Mouse (Mus musculus): ENCODE measurements around the gene Tshb. TPM values are rescaled to one million over a fixed set of nuclear protein-coding genes. Genes with fewer than 3 reads are reported as not detected.

Tshb gene
- polyA plus RNA-seq, 1 experiment from 2014 or later, result 0.11 TPM

DNA sequence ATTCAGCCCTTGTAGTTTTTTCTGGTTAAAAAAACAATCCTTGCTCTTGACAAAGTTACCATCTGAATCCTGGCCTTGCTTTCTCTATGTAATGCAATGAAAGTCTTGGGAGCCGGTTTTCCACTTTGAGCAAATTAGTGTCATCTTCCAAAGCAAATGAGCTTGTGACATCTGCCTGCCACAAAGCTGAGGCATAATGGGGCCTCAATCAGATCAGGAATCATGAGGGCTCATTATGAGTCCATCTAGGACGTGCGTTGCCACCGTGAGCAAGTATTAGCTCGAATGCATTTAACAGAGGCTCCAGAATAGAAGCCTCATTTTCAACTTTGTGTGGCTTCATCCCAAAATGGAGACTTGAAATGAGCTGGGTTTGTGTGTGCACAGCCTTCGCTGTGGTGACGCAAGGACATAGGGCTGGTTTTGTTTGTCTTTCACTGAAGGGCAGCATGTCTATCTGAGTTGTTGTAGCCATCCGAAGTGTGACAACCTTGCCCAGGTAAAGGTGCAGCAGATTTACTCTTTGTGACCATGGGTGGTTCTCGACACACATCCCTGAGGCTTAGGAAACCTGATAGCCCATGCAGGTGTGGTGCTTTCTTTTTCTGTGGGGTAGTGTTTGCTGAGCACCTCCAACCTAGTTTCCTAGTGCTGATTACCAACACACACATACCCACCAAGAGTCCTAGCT, 38.6 kb downstream of the Tshb start:
- Histone ChIP-seq H3K9me3 (ENCODE audit: control insufficient read depth, low read length) (no peaks in the 10 kb centered on the region), H3K27ac (ENCODE audit: low read depth, low read length) (no peak overlapping the region; the same call in 1 of the 2 replicates), H3K4me3 (ENCODE audit: low read depth, low read length) (no peak overlapping the region), H3K4me2 (no peak overlapping the region), H3K9ac (ENCODE audit: low read depth, low read length) (no peak overlapping the region), H3K4me1 (replicated peaks; ENCODE audit: control insufficient read depth, insufficient read depth, low read length) (no peaks in the 10 kb centered on the region), H3K36me3 (ENCODE audit: control insufficient read depth, insufficient read depth, low read length) (no peaks in the 10 kb centered on the region), H3K27me3 (replicated peaks; ENCODE audit: control insufficient read depth, insufficient read depth, low read length) (no peaks in the 10 kb centered on the region)
- no peak for ATAC-seq (replicated peaks; ENCODE audit: low FRiP score)
- 80% methylated on average over 9 of the region's 9 CpGs for WGBS
- no peak for DNase-seq (ENCODE audit: low spot score)

DNA sequence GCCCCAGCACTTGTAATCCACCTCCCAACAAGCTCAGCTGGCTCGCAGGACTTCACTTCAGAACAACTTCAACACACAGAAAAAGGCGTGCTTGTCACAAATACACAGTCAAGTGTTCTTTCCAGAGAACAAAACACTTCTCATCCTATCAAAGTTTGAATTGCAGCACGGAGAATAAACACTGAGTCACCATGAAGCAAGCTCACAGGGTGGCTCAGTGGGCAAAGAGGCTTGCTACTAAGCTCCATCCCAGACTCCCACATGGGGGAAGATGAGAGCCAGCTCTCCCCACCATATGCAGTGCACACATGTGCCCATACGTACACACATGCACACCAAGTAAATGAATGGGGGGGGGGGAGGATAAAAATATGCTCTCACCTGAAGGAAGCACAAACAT, 39.3 kb downstream of the Tshb start:
- H3K36me3 ChIP-seq (ENCODE audit: control insufficient read depth, insufficient read depth, low read length), result no peaks in the 10 kb centered on the region
- no peak overlapping the region for H3K27ac ChIP-seq (ENCODE audit: low read depth, low read length)
- H3K4me3 ChIP-seq (ENCODE audit: low read depth, low read length), result no peak overlapping the region
- no peak for ATAC-seq (replicated peaks; ENCODE audit: low FRiP score)
- H3K27me3 ChIP-seq (replicated peaks; ENCODE audit: control insufficient read depth, insufficient read depth, low read length), result no peaks in the 10 kb centered on the region
- DNase-seq (ENCODE audit: low spot score), result no peak
- H3K4me2 ChIP-seq, result no peak overlapping the region
- no peaks in the 10 kb centered on the region; the same call in 1 of the 2 replicates for H3K4me1 ChIP-seq (replicated peaks; ENCODE audit: control insufficient read depth, insufficient read depth, low read length)
- 61% methylated on average over 4 of the region's 4 CpGs for WGBS
- no peak overlapping the region for H3K9ac ChIP-seq (ENCODE audit: low read depth, low read length)
- no peaks in the 10 kb centered on the region for H3K9me3 ChIP-seq (ENCODE audit: control insufficient read depth, low read length)

DNA sequence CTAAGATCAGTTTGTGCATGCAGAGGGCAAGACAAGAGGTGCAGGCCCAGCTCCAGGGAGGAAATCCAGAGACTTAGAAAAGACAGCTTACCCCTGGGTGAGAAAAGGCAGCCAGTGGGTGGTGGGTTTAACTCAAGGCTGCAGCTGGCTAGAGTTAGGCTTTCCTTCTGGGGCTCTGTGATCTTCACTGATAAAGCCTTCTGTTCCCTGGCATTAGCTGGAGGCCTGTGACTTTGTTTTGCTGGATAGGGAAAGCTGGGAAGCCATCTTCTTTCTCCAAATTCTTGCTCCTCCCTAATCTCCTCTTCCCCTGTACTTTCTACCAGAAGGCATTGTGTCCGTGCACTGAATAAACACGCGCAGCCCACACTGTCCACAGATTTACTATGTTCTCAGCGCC, 39.8 kb downstream of the Tshb start:
- Histone ChIP-seq H3K9me3 (ENCODE audit: control insufficient read depth, low read length) (no peaks in the 10 kb centered on the region), H3K4me3 (ENCODE audit: low read depth, low read length) (no peak overlapping the region), H3K4me1 (replicated peaks; ENCODE audit: control insufficient read depth, insufficient read depth, low read length) (no peaks in the 10 kb centered on the region; the same call in 1 of the 2 replicates), H3K36me3 (ENCODE audit: control insufficient read depth, insufficient read depth, low read length) (no peaks in the 10 kb centered on the region), H3K4me2 (no peak overlapping the region), H3K27ac (ENCODE audit: low read depth, low read length) (no peak overlapping the region), H3K9ac (ENCODE audit: low read depth, low read length) (no peak overlapping the region), H3K27me3 (replicated peaks; ENCODE audit: control insufficient read depth, insufficient read depth, low read length) (no peaks in the 10 kb centered on the region)
- DNase-seq (ENCODE audit: low spot score) (no peak), ATAC-seq (replicated peaks; ENCODE audit: low FRiP score) (no peak)
- 84% methylated on average over 4 of the region's 4 CpGs for WGBS

DNA sequence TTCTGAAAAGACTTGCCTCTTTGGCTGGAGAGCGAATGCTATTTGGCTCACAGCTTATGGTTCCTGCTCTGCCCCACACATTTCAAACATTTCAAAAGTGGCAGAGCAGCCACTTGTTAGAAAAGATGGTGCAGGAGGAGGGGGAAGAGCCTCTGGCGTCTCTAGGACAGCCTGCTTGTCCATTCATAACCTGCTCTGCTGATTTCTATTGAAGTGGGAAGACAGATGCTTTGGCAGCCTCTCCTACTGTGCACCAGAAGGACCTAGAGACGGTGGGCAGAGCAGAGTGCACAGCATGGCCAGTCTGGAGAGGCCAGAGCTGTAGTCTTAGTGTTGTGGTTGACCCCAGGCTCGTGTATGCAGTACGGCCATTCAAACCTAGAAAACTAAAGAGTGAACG, 43.6 kb downstream of the Tshb start:
- no peaks in the 10 kb centered on the region for H3K9me3 ChIP-seq (ENCODE audit: control insufficient read depth, low read length)
- DNase-seq (ENCODE audit: low spot score), result no peak
- H3K9ac ChIP-seq (ENCODE audit: low read depth, low read length), result no peak overlapping the region
- no peaks in the 10 kb centered on the region for H3K36me3 ChIP-seq (ENCODE audit: control insufficient read depth, insufficient read depth, low read length)
- H3K4me2 ChIP-seq, result no peak overlapping the region
- H3K27ac ChIP-seq (ENCODE audit: low read depth, low read length), result no peak overlapping the region
- 63% methylated on average over 6 of the region's 6 CpGs for WGBS
- ATAC-seq (replicated peaks; ENCODE audit: low FRiP score), result no peak
- peaks cover 5% of the 10 kb centered on the region; the same call in 1 of the 2 replicates for H3K27me3 ChIP-seq (replicated peaks; ENCODE audit: control insufficient read depth, insufficient read depth, low read length)
- H3K4me1 ChIP-seq (replicated peaks; ENCODE audit: control insufficient read depth, insufficient read depth, low read length), result no peaks in the 10 kb centered on the region; the same call in 1 of the 2 replicates
- H3K4me3 ChIP-seq (ENCODE audit: low read depth, low read length), result no peak overlapping the region

DNA sequence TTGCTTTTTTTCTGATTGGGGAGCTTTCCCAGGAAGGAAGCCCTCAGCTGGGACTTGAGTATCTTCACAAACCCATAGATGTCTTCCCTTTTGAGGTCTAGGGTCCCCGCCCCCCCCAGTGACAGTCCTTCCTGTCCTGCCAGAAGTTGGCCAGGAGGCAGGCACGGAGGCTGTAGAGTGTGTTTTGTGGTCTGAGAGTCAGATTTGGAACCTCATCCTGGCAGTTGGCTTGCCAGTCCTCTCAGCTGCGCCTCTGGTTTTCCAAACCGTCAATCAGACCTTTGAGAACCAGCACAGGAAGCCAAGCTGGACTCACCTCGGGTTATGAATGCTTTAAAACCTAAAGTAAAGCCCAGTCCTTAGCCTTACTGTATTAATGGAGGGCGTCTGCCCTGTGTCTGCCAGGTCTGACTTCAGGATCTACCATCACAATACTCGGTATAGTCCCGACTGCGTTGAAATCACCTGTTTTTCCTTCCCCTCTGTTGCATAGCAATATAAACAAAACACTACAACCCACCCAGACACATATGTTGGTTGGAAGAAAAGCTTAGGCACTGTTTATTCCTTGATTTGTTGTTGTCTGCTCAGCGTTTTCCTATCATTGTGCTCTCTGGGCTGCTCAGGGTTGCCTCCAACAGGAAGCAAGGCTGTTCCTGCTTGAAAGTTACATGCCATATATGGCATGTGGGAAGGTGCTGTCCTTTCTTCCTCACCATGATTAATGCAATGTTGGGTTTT, 44.2 kb downstream of the Tshb start:
- Histone ChIP-seq H3K27ac (ENCODE audit: low read depth, low read length) (0 out of 2 replicates have a peak overlapping the region, but pooled peaks have one; percentile 7), H3K4me1 (replicated peaks; ENCODE audit: control insufficient read depth, insufficient read depth, low read length) (no peaks in the 10 kb centered on the region; the same call in 1 of the 2 replicates), H3K4me2 (peak overlapping the region; percentile 37), H3K36me3 (ENCODE audit: control insufficient read depth, insufficient read depth, low read length) (no peaks in the 10 kb centered on the region), H3K9ac (ENCODE audit: low read depth, low read length) (no peak overlapping the region), H3K4me3 (ENCODE audit: low read depth, low read length) (no peak overlapping the region), H3K9me3 (ENCODE audit: control insufficient read depth, low read length) (no peaks in the 10 kb centered on the region), H3K27me3 (replicated peaks; ENCODE audit: control insufficient read depth, insufficient read depth, low read length) (peaks cover 5% of the 10 kb centered on the region; the same call in 1 of the 2 replicates)
- DNase-seq (ENCODE audit: low spot score) (no peak), ATAC-seq (replicated peaks; ENCODE audit: low FRiP score) (no peak)
- WGBS, result 34% methylated on average over 10 of the region's 10 CpGs

DNA sequence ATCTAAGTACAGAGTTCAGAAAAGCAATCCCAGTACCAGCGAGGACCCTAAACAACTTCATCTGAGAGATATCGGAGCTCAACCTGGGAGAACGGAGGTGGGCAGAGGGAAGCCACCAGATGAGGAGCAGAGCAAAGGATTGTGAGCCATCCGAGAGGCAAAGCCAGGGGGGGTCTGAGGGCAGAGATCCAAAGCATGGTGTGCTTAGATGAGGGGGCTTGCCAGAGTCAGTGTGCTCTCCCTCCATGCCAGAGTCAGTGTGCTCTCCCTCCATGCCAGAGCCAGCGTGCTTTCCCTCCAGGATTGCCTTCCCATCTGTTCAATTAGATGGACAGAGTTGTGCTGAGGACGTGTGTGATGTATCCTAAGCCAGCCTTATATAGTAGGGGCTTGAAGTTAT, 45.4 kb downstream of the Tshb start:
- no peaks in the 10 kb centered on the region; the same call in 1 of the 2 replicates for H3K4me1 ChIP-seq (replicated peaks; ENCODE audit: control insufficient read depth, insufficient read depth, low read length)
- H3K4me3 ChIP-seq (ENCODE audit: low read depth, low read length), result no peak overlapping the region
- 77% methylated on average over 6 of the region's 6 CpGs for WGBS
- no peaks in the 10 kb centered on the region for H3K36me3 ChIP-seq (ENCODE audit: control insufficient read depth, insufficient read depth, low read length)
- no peak overlapping the region for H3K27ac ChIP-seq (ENCODE audit: low read depth, low read length)
- H3K9ac ChIP-seq (ENCODE audit: low read depth, low read length), result no peak overlapping the region
- H3K27me3 ChIP-seq (replicated peaks; ENCODE audit: control insufficient read depth, insufficient read depth, low read length), result peaks cover 5% of the 10 kb centered on the region; the same call in 1 of the 2 replicates
- no peaks in the 10 kb centered on the region for H3K9me3 ChIP-seq (ENCODE audit: control insufficient read depth, low read length)
- DNase-seq (ENCODE audit: low spot score) (no peak), ATAC-seq (replicated peaks; ENCODE audit: low FRiP score) (no peak)
- no peak overlapping the region for H3K4me2 ChIP-seq

DNA sequence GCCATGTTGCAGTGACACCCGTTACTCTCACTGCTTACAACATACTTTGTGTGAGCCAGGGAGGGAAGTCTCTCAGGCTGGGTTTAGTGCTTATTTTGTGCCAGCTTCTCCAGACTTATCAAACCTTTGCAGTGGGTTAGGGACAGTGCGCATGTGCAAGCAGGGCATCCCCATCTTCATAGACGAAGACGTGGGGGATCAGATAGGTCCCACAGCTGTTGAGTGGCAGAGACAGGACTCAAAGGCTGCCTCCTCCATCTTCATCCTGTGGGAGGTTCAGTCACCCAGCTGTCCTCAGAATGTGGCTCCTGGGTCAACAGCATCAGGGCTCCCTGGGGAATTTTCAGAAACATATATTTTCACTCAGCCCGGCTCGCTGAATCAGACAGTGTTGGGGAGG, 46.1 kb downstream of the Tshb start:
- Histone ChIP-seq H3K4me1 (replicated peaks; ENCODE audit: control insufficient read depth, insufficient read depth, low read length) (no peaks in the 10 kb centered on the region; the same call in 1 of the 2 replicates), H3K27ac (ENCODE audit: low read depth, low read length) (no peak overlapping the region), H3K36me3 (ENCODE audit: control insufficient read depth, insufficient read depth, low read length) (no peaks in the 10 kb centered on the region), H3K27me3 (replicated peaks; ENCODE audit: control insufficient read depth, insufficient read depth, low read length) (peaks cover 5% of the 10 kb centered on the region; the same call in 1 of the 2 replicates), H3K4me2 (no peak overlapping the region), H3K9me3 (ENCODE audit: control insufficient read depth, low read length) (no peaks in the 10 kb centered on the region), H3K9ac (ENCODE audit: low read depth, low read length) (no peak overlapping the region), H3K4me3 (ENCODE audit: low read depth, low read length) (no peak overlapping the region)
- WGBS, result 75% methylated on average over 6 of the region's 6 CpGs
- no peak for DNase-seq (ENCODE audit: low spot score)
- no peak for ATAC-seq (replicated peaks; ENCODE audit: low FRiP score)

DNA sequence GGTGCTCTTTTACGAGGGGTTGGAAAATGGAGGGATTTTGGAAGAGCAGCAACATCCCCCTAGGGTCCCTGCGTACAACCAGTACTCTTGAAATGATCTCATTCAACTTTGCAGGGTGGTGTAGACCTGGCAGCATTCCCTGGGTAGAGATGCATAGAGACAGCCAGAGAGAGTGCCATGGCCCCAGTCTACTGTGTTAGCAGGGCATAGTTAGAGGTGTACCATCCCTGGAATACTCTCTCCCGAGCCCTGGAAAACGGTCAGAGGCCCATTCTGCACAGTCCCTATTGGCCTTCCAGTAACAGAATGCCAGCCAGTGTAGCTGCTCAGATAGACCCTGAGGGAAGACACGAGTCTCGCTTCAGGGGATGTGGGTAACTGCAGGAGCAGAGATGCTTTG, 46.9 kb downstream of the Tshb start:
- DNase-seq (ENCODE audit: low spot score), result no peak
- H3K27me3 ChIP-seq (replicated peaks; ENCODE audit: control insufficient read depth, insufficient read depth, low read length), result peaks cover 5% of the 10 kb centered on the region; the same call in 1 of the 2 replicates
- H3K4me2 ChIP-seq, result peak overlapping the region; percentile 94
- no peak overlapping the region for H3K9ac ChIP-seq (ENCODE audit: low read depth, low read length)
- ATAC-seq (replicated peaks; ENCODE audit: low FRiP score), result no peak
- no peak overlapping the region for H3K27ac ChIP-seq (ENCODE audit: low read depth, low read length)
- H3K36me3 ChIP-seq (ENCODE audit: control insufficient read depth, insufficient read depth, low read length), result no peaks in the 10 kb centered on the region
- peak overlapping the region; percentile 67 for H3K4me3 ChIP-seq (ENCODE audit: low read depth, low read length)
- no peaks in the 10 kb centered on the region for H3K9me3 ChIP-seq (ENCODE audit: control insufficient read depth, low read length)
- no peaks in the 10 kb centered on the region; the same call in 1 of the 2 replicates for H3K4me1 ChIP-seq (replicated peaks; ENCODE audit: control insufficient read depth, insufficient read depth, low read length)
- 66% methylated on average over 6 of the region's 6 CpGs for WGBS

All from liver, embryonic 11.5 days (tissue).